Mouse (Mus musculus): ENCODE measurements around the gene Taf12.
A peak's percentile ranks its signal among the peaks of the same experiment; 100 is the strongest.

Gene Taf12

GRCm38 (mm10) chr4:132274156-132274862 is at the start of gene Taf12:
Taf12 (plus strand) TSS chr4:132274375.
- peak; percentile 91 for DNase-seq

GRCm38 (mm10) chr4:132230422-132230821 is 43.8 kb upstream of the Taf12 start:
- no peak for DNase-seq

- no peak for DNase-seq
Observed at GRCm38 (mm10) chr4:132234710-132235109, 39.5 kb upstream of the Taf12 start.

GRCm38 (mm10) chr4:132238356-132238755 is 35.8 kb upstream of the Taf12 start:
- DNase-seq = no peak

GRCm38 (mm10) chr4:132240367-132240766 is 33.8 kb upstream of the Taf12 start:
- no peak for DNase-seq

- no peak for DNase-seq
Observed at GRCm38 (mm10) chr4:132241208-132241607, 33.0 kb upstream of the Taf12 start.

GRCm38 (mm10) chr4:132245643-132246042 is 28.5 kb upstream of the Taf12 start:
- no peak for DNase-seq

- no peak for DNase-seq
Observed at GRCm38 (mm10) chr4:132247451-132247997, 26.7 kb upstream of the Taf12 start.

GRCm38 (mm10) chr4:132251596-132251995 is 22.6 kb upstream of the Taf12 start:
- no peak for DNase-seq

GRCm38 (mm10) chr4:132253128-132253527 is 21.0 kb upstream of the Taf12 start:
- no peak for DNase-seq

- DNase-seq = no peak
Observed at GRCm38 (mm10) chr4:132253622-132254021, 20.6 kb upstream of the Taf12 start.

- no peak for DNase-seq
Observed at GRCm38 (mm10) chr4:132254986-132255385, 19.2 kb upstream of the Taf12 start.

- no peak for DNase-seq
Observed at GRCm38 (mm10) chr4:132256384-132256783, 17.8 kb upstream of the Taf12 start.

GRCm38 (mm10) chr4:132259248-132259647 is 14.9 kb upstream of the Taf12 start:
- DNase-seq = no peak

- DNase-seq = no peak
Observed at GRCm38 (mm10) chr4:132260404-132261379, 13.5 kb upstream of the Taf12 start.

- peak; percentile 77 for DNase-seq
Observed at GRCm38 (mm10) chr4:132261514-132262357, 12.4 kb upstream of the Taf12 start, which contains the start of gene Gmeb1. Gmeb1 (minus strand) TSS chr4:132261602.

GRCm38 (mm10) chr4:132262358-132262616 is 11.9 kb upstream of the Taf12 start:
- no peak for DNase-seq

GRCm38 (mm10) chr4:132263313-132263712 is 10.9 kb upstream of the Taf12 start:
- no peak for DNase-seq

GRCm38 (mm10) chr4:132266835-132267349 is 7.3 kb upstream of the Taf12 start:
- DNase-seq = no peak

- DNase-seq = no peak
Observed at GRCm38 (mm10) chr4:132268871-132269739, 5.1 kb upstream of the Taf12 start.

GRCm38 (mm10) chr4:132269740-132270560 is 4.2 kb upstream of the Taf12 start:
- DNase-seq = peak; percentile 73
